Mouse (Mus musculus) spleen, adult 2 months (tissue): Measurements from ENCODE around the gene Tor1a.
"Not testable (repeated sequence)": the region's sequence is repeated elsewhere in the genome, so short reads cannot be mapped to it uniquely, and the experiment has no call there.

ENCODE experiments used
- CTCF ChIP-seq: fragments of 200-500 bp; IDR thresholded peaks from 2 replicates; pipeline ENCODE4 v1.5.1; 2011; ENCODE audit warnings: mild to moderate bottlenecking, inconsistent platforms; ENCODE audit not compliant: insufficient read depth, insufficient read length, insufficient replicate concordance; ENCODE audit errors: extremely low read depth
- POLR2A ChIP-seq: fragments of 200-500 bp; IDR thresholded peaks from 2 replicates; pipeline ENCODE4 v1.6.1; 2011; ENCODE audit warnings: low read depth, low read length, inconsistent platforms

- not testable (repeated sequence) for TF ChIP-seq POLR2A, CTCF
These were observed 25.6 kb downstream of the Tor1a start for GRCm38 (mm10) chr2:30942116-30942515.
